Mouse (Mus musculus): ENCODE results near the gene Ntsr2.

The Ntsr2 gene

DNA sequence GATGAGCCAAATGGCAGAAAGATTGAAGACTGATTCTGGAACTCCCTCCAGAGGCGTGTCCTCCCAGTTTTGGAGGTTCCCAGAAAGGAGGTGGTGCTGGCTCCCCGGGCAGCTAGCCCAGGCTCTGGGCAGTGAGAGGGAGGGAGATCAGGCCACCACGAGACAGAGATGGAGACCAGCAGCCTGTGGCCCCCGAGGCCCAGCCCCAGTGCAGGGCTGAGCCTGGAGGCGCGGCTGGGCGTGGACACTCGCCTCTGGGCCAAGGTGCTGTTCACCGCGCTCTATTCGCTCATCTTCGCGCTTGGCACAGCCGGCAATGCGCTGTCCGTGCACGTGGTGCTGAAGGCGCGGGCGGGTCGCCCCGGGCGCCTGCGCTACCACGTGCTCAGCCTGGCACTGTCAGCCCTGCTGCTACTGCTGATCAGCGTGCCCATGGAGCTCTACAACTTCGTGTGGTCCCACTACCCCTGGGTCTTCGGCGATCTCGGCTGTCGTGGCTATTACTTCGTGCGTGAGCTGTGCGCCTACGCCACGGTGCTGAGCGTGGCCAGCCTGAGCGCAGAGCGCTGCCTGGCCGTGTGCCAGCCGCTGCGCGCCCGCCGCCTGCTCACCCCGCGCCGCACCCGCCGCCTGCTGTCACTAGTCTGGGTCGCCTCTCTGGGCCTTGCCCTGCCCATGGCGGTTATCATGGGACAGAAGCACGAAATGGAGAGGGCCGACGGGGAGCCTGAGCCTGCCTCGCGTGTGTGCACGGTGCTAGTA, at the start of gene Ntsr2:
TSS of gene Ntsr2 (plus strand) at position 51 of the 762 bp plus-strand sequence.
- DNase-seq: peak; percentile 68 to 85

DNA sequence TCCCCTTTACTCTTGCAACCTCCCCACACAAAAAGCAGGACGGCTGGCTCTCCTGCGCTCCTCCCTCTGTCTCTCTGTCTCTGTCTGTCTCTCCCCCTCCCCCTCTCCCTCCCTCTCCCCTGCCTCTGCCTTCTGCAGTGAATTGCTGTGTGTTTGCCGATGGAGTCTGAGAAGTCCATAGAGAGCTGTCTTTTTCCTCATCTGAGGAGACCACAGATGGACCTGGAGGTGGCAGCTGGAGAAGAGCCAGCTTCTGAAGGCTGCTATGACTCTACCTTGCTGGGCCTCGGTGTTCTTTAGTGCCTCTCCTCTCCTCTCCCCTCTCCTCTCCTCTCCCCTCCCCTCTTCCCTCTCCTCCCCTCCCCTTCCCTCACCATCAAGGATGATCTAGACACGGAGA, 47.6 kb upstream of the Ntsr2 start:
- DNase-seq: no peak

DNA sequence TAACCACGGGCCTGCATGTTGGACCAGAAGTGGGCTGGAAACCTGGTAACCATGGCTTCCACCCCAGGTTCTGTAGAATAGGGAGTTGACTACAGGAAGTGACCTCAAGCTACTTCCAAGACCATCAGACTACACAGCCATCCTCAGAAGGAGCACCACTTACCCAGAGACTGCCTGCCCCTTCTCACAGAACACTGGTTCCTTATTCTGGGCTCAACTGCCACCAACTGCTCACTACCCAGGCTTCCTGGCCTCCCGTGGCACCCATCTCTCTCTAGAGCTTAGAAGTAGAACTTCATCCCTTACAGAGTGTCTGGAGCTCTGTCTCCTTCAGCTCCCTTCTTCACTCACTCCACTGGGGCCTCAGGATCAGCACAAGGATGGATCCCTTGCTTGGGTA, 42.2 kb upstream of the Ntsr2 start, which contains the start of gene Lpin1:
TSS of gene Lpin1 (minus strand) at position 31 of the 400 bp plus-strand sequence.
- DNase-seq: no peak

- DNase-seq: no peak
These were observed 38.6 kb upstream of the Ntsr2 start for GRCm38 (mm10) chr12:16614556-16614955.

- DNase-seq: no peak
These were observed 37.4 kb upstream of the Ntsr2 start for GRCm38 (mm10) chr12:16615738-16616137.

DNA sequence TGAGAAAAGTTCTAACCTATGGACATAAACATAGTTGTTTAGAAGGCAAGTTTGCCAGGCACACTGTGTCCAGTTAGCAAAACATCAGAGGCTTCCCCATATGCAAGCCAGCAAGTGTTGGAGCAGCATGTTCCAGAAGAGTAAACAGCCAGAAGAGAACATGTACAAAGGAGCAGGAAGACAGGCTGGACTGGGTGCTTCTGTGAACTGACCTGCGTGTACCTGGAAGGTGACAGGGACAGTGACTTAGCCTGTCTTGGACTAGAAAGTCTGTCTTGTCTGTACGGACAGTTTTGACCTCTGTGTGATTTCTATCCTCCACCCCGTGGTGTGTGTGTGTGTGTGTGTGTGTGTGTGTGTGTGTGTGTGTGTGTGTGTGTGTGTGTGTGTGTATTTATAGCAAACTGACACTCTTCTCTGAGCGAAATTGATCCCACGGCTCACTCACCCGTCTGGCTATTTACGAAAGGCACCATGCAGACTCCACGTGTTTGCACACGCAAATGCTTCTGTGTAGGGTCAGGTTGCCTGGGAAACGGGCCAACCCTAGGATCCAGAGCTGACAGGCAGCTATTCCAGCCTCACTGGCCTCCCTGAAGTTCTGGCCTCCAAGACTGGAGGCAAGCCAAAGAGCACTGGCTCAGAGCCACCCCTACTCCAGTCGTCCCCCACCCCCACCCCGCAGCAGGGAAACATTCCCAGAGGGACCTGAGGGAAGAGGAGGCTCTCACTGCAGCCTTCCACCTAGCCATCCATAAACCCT, 34.5 kb upstream of the Ntsr2 start:
- peak; percentile 94 to 95 for DNase-seq

DNA sequence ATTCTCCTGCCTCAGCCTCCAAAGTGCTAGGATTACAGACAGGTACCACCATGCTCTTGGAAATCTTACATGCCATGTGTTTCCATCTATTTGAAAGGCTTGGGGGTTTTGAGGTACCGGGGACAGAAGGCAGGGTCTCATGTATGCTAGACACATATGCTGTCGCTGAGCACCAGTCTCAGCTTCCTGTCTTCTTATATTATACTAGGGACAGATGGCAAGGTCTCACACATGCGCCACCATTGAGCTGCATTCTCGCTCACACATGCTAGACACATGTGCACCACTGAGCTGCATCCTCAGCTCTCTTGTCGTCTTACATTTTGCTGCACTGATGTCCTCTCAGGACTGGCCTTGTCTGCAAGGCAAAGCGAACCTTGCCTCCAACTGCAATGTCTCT, 33.7 kb upstream of the Ntsr2 start:
- DNase-seq: no peak

GRCm38 (mm10) chr12:16620230-16620629, 33.0 kb upstream of the Ntsr2 start:
- no peak for DNase-seq

GRCm38 (mm10) chr12:16630152-16630865, 22.9 kb upstream of the Ntsr2 start:
- peak; percentile 88 to 90 for DNase-seq

DNA sequence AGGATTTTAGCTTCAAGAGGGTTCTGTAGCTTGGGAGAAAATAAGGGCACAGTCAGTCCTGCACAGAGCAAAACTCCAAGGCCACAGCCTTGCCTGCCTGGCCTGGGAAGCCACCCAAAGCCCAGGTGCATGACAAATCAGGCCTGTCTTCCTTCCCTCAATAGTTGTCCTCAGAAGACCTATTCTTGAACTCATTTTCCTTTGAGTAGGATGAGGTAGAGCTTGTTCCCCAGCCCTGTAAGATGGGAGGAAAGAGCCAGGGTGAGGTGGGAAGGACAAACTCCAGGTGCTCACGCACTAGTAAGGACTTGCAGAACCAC, 22.4 kb upstream of the Ntsr2 start:
- no peak for DNase-seq

- no peak for DNase-seq
These were observed 21.8 kb upstream of the Ntsr2 start for GRCm38 (mm10) chr12:16631423-16631822.

GRCm38 (mm10) chr12:16633235-16633634, 19.9 kb upstream of the Ntsr2 start:
- DNase-seq: no peak

DNA sequence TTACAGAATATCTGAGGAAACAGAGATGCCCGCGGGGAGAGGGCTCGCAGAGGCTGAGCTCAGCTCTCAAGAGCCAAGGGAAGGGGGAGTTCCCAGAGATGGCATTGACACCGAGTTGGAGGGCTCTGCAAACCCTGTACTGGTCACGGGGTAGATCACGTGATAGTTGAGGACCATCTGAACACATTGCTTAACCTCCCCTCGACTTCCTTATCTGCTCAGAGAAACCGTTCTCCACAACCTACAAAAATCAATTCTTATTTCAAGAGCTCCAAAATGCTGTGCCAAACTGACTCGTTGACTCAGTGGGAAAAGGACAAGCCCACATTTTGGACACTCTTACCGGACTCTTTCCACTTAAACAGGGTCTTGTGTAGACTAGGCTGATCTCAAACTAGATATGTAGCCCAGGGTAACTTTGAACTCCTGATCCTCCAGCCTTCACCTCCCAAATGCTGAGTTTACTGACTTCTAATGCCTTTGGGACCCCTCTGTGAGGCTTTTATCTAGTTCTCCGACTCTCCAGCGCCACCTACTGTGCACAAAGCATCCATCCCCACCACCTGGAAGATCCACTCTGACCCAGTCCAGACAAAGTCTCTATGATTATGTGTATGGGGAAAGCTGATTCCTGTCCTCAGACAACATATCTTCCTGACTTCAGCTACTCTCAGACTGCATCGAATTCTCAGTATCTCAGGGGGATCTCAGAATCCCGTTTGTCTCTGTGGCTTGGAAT, 18.9 kb upstream of the Ntsr2 start:
- peak; percentile 33 to 68 for DNase-seq

DNA sequence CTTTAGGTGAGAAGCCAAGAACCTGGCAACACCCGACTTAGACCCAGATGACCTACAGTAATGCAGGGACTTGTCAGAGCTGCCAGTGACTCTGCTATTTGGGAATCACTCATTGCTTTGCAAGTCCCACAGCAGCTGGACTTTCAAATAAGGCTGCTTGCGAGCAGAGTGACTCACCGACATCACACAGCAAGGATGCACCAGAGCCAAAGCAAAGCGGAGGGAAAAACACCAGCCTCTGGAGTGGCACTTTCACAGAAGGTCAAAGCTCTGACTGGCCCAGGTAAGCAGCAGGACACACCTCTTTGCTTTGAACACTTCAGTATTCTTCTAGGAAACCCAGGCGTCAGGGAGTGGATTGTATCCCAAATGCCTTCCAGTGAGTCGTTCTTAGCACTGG, 17.4 kb upstream of the Ntsr2 start:
- DNase-seq: no peak

DNA sequence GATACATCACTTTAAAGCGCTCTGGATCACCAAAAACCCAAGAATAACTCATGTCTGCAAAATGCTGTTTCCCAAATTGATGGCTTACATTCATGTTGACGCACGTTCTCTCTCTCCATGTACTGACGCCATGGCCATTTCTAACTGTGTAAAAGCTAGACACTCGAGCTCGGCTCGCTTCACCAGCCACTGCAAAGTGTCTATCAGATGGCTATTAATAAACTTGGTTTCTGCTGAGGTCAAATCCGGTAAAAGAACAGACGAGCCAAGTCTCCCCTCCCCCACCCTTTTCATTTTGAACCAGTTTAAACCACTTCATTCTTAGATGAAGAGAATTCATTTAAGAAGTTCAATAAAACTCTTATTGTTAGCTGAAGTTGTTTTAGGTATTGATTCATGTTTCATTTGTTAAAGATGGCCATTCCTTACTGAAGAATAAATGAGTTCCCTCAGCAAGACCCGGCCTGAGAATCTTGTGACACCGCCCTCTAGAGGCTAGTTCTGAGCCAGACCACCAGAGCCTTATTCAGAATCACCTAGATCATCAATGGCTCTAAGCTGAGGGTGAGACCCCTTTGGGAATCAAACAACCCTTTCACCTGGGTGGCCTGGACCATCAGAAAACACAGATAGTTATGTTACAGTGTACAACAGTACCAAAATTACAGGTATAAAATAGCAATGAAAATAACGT, 14.0 kb upstream of the Ntsr2 start:
- DNase-seq: no peak

- peak; percentile 52 to 65 for DNase-seq
These were observed 13.1 kb upstream of the Ntsr2 start for GRCm38 (mm10) chr12:16640075-16640474.

- no peak for DNase-seq
These were observed 11.2 kb upstream of the Ntsr2 start for GRCm38 (mm10) chr12:16642000-16642399.

DNA sequence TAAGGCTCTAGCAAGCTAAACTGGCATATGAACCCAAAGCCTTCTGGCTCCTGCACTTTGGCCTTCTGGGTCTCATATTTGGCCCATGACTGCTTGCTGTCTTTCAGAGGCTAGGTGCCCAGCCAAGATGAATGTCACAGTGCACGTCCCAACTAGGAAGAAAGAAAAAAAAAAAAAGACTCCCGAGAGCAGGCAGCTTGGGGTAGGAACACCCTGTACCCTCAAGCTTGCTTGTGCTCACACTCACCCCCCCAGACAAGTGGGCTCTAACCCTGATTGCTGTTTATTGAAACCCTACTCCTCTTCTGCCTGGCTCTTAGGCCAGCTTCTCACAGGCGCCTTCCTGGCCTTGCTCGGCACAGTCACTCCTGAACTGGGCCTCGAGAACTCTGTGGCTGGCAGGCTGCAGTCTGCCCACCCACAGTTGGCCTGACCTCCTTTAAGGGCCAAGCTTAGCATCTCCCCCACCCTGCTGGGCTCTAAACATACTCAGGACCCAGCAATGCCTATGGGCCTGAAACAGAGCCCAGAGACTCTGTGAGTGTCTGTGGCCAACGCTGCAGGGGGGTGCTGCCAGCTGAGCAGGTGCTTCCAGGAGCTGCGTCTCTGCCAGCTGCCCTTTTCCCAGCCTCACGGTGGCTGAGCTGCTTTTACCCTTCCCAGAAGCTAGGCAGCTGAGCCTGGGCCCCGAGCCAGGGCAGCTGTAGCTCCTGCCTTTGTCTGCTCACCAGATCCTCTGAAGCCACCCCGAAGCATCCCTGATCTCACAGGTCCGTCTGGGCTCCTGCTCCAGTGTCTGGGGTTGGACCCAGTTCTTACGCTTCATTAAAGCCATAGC, 9.5 kb upstream of the Ntsr2 start:
- peak; percentile 39 to 66 for DNase-seq

DNA sequence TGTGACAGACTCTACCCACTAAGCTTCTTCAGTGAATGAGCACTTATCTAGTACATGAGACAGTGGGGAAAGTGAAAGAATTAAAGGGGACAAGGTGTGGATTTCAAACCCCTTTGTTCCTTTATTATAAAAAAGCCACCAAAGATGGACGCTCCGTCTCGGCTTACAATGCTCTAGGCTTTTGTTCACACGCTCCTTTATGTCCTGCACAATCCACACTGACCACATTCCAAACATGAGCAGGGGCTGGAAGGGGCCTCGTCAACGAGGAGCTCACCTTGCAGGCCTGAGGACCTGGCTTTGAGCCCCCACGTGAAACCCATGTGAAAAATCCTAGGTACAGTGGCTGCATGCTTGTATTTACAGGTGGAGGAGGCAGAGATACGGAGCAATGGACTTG, 8.5 kb upstream of the Ntsr2 start:
- no peak for DNase-seq

DNA sequence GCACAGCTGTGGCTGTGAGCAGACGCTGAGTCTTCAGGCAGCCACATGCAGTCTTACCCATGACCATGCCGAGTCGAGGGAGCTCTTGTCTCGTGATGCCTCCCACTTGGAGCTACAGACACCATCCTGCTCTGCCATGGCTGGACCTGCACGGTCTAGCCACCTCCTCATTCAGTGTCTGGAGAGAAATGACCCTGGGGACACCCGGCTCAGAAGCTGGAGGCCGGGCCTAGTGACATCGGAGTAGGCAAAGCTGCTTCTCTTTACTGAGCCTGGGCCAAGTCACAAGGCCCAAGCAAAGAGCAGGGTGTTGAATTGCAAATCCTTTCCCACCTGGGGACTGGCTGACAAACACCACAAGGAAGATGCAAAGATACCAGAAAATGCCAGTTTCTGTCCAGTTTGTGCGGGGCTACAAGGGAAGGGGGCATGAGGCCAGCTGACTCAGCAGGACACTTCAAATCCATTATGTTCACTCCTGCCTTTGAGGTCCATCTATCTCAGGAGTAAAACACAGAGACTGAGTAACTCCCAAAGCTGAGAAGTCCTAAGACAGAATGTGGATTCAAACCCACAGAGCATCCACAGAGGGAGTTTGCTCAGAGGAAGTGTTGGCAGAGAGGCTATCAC, 6.3 kb upstream of the Ntsr2 start:
- peak in 1 of 2 experiments; percentile 19 for DNase-seq

DNA sequence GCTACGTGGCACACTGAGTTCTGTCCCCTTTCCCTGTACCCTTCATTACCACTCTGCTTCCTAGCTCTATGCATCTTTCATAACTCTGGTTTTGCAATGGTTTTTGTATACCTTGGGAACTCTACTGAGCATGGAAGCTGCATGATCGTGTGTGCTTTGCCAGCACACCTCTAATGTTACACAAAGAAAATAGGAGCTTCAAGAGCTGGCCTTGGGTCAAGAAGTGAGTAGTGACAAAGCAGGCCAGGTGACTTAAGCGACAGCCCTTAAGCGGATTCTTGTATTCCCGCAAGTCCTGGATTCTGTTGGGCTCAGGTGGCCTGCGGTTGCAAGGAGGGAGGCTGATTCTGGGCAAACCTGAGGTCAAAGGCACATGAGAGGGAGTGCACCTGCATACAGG, 4.9 kb upstream of the Ntsr2 start:
- DNase-seq: no peak

All from kidney, adult 8-10 months (tissue).